Mouse (Mus musculus): ENCODE measurements around the gene Pik3c2g. TPM values are rescaled to one million over a fixed set of nuclear protein-coding genes. Genes with fewer than 3 reads are reported as not detected.
"Not testable (repeated sequence)": the region's sequence is repeated elsewhere in the genome, so short reads cannot be mapped to it uniquely, and the experiment has no call there.

Gene Pik3c2g
- polyA plus RNA-seq, 1 experiment: 0.36 TPM

- TF ChIP-seq POLR2A (IDR thresholded peaks at IDR 0.05; ENCODE audit: borderline replicate concordance, extremely low read depth, insufficient read depth, insufficient read length, poor library complexity, severe bottlenecking) (no peak), CTCF (IDR thresholded peaks at IDR 0.05; ENCODE audit: borderline replicate concordance, extremely low read depth, insufficient read depth, insufficient read length) (no peak)
- no peak for DNase-seq (ENCODE audit: low read depth)
Observed at GRCm38 (mm10) chr6:139878362-139878696, 291.3 kb downstream of the Pik3c2g start.

- no peak for TF ChIP-seq CTCF (IDR thresholded peaks at IDR 0.05; ENCODE audit: borderline replicate concordance, extremely low read depth, insufficient read depth, insufficient read length)
- TF ChIP-seq POLR2A (IDR thresholded peaks at IDR 0.05; ENCODE audit: borderline replicate concordance, extremely low read depth, insufficient read depth, insufficient read length, poor library complexity, severe bottlenecking): no peak
- no peak for DNase-seq (ENCODE audit: low read depth)
Observed at GRCm38 (mm10) chr6:139882076-139882475, 295.1 kb downstream of the Pik3c2g start.

GRCm38 (mm10) chr6:139887175-139887574 lies 300.2 kb downstream of the Pik3c2g start:
- peak; percentile 42 for DNase-seq (ENCODE audit: low read depth)
- no peak for TF ChIP-seq CTCF (IDR thresholded peaks at IDR 0.05; ENCODE audit: borderline replicate concordance, extremely low read depth, insufficient read depth, insufficient read length)
- TF ChIP-seq POLR2A (IDR thresholded peaks at IDR 0.05; ENCODE audit: borderline replicate concordance, extremely low read depth, insufficient read depth, insufficient read length, poor library complexity, severe bottlenecking): no peak

GRCm38 (mm10) chr6:139895637-139896036 lies 308.6 kb downstream of the Pik3c2g start:
- no peak for TF ChIP-seq CTCF (IDR thresholded peaks at IDR 0.05; ENCODE audit: borderline replicate concordance, extremely low read depth, insufficient read depth, insufficient read length)
- no peak for TF ChIP-seq POLR2A (IDR thresholded peaks at IDR 0.05; ENCODE audit: borderline replicate concordance, extremely low read depth, insufficient read depth, insufficient read length, poor library complexity, severe bottlenecking)
- no peak for DNase-seq (ENCODE audit: low read depth)

GRCm38 (mm10) chr6:139899630-139900151 lies 312.7 kb downstream of the Pik3c2g start:
- no peak for DNase-seq (ENCODE audit: low read depth)

GRCm38 (mm10) chr6:139901801-139902200 lies 314.8 kb downstream of the Pik3c2g start:
- DNase-seq (ENCODE audit: low read depth): no peak
- TF ChIP-seq POLR2A (IDR thresholded peaks at IDR 0.05; ENCODE audit: borderline replicate concordance, extremely low read depth, insufficient read depth, insufficient read length, poor library complexity, severe bottlenecking): no peak
- no peak for TF ChIP-seq CTCF (IDR thresholded peaks at IDR 0.05; ENCODE audit: borderline replicate concordance, extremely low read depth, insufficient read depth, insufficient read length)

More at GRCm38 (mm10) chr6:139899630-139900151, 312.7 kb downstream of the Pik3c2g start:
- TF ChIP-seq CTCF (IDR thresholded peaks at IDR 0.05; ENCODE audit: borderline replicate concordance, extremely low read depth, insufficient read depth, insufficient read length) (no peak), POLR2A (IDR thresholded peaks at IDR 0.05; ENCODE audit: borderline replicate concordance, extremely low read depth, insufficient read depth, insufficient read length, poor library complexity, severe bottlenecking) (no peak)

- TF ChIP-seq CTCF (IDR thresholded peaks at IDR 0.05; ENCODE audit: borderline replicate concordance, extremely low read depth, insufficient read depth, insufficient read length) (no peak), POLR2A (IDR thresholded peaks at IDR 0.05; ENCODE audit: borderline replicate concordance, extremely low read depth, insufficient read depth, insufficient read length, poor library complexity, severe bottlenecking) (no peak)
- no peak for DNase-seq (ENCODE audit: low read depth)
Observed at GRCm38 (mm10) chr6:139907138-139907537, 320.1 kb downstream of the Pik3c2g start.

- TF ChIP-seq CTCF (IDR thresholded peaks at IDR 0.05; ENCODE audit: borderline replicate concordance, extremely low read depth, insufficient read depth, insufficient read length) (no peak), POLR2A (IDR thresholded peaks at IDR 0.05; ENCODE audit: borderline replicate concordance, extremely low read depth, insufficient read depth, insufficient read length, poor library complexity, severe bottlenecking) (no peak)
- DNase-seq (ENCODE audit: low read depth): peak; percentile 69
Observed at GRCm38 (mm10) chr6:139908997-139909669, 322.1 kb downstream of the Pik3c2g start.

- DNase-seq (ENCODE audit: low read depth): no peak
- TF ChIP-seq POLR2A (IDR thresholded peaks at IDR 0.05; ENCODE audit: borderline replicate concordance, extremely low read depth, insufficient read depth, insufficient read length, poor library complexity, severe bottlenecking) (no peak), CTCF (IDR thresholded peaks at IDR 0.05; ENCODE audit: borderline replicate concordance, extremely low read depth, insufficient read depth, insufficient read length) (no peak)
Observed at GRCm38 (mm10) chr6:139928766-139929165, 341.7 kb downstream of the Pik3c2g start.

- TF ChIP-seq CTCF (IDR thresholded peaks at IDR 0.05; ENCODE audit: borderline replicate concordance, extremely low read depth, insufficient read depth, insufficient read length): no peak
- peak; percentile 70 for DNase-seq (ENCODE audit: low read depth)
Observed at GRCm38 (mm10) chr6:139934861-139935260, 347.8 kb downstream of the Pik3c2g start.

GRCm38 (mm10) chr6:139937581-139937980 lies 350.6 kb downstream of the Pik3c2g start:
- DNase-seq (ENCODE audit: low read depth): not testable (repeated sequence)

- DNase-seq (ENCODE audit: low read depth): no peak
- no peak for TF ChIP-seq CTCF (IDR thresholded peaks at IDR 0.05; ENCODE audit: borderline replicate concordance, extremely low read depth, insufficient read depth, insufficient read length)
- no peak for TF ChIP-seq POLR2A (IDR thresholded peaks at IDR 0.05; ENCODE audit: borderline replicate concordance, extremely low read depth, insufficient read depth, insufficient read length, poor library complexity, severe bottlenecking)
Observed at GRCm38 (mm10) chr6:139947106-139947879, 360.3 kb downstream of the Pik3c2g start.

All from brain, embryonic 14.5 days (tissue).